Mouse (Mus musculus) liver, postnatal 0 days (tissue): ENCODE data around the gene Slc16a12. TPM values are rescaled to one million over a fixed set of nuclear protein-coding genes. Genes with fewer than 3 reads are reported as not detected.

Experiments used
- ATAC-seq: fragments of 200-750 bp; cut with Nextera tagmentation; 2 replicates; pipeline ENCODE4 v1.8.0; 2017; ENCODE audit warnings: mild to moderate bottlenecking, moderate library complexity
- DNase-seq: peaks from one replicate; pipeline ENCODE4 v3.0.0-alpha.2; 2016
- H3K27ac ChIP-seq: fragments of 300-500 bp; sonication (generic); 2 replicates; pipeline ENCODE4 v1.5.1; 2014; ENCODE audit warnings: antibody characterized with exemption, moderate library complexity, mild to moderate bottlenecking, low read depth
- H3K27me3 ChIP-seq: fragments of 300-500 bp; sonication (generic); 2 replicates; pipeline ENCODE4 v1.6.1; 2014; ENCODE audit warnings: low read length, control low read depth, mixed read lengths; ENCODE audit not compliant: insufficient read depth
- H3K36me3 ChIP-seq: fragments of 300-500 bp; sonication (generic); replicated peaks from 2 replicates; pipeline ENCODE4 v1.6.1; 2014; ENCODE audit warnings: mild to moderate bottlenecking, control low read depth, low read length, moderate library complexity, mixed read lengths; ENCODE audit not compliant: insufficient read depth
- H3K4me1 ChIP-seq: fragments of 300-500 bp; sonication (generic); 2 replicates; pipeline ENCODE4 v1.6.1; 2014; ENCODE audit warnings: antibody characterized with exemption, mild to moderate bottlenecking, control low read depth; ENCODE audit not compliant: insufficient read depth
- H3K4me2 ChIP-seq: fragments of 300-500 bp; sonication (generic); 2 replicates; pipeline ENCODE4 v1.6.1; 2014; ENCODE audit warnings: low read depth, mild to moderate bottlenecking, low read length, moderate library complexity, mixed read lengths
- H3K4me3 ChIP-seq: fragments of 300-500 bp; sonication (generic); 2 replicates; pipeline ENCODE4 v1.5.1; 2014; ENCODE audit warnings: low read depth, low read length
- H3K9ac ChIP-seq: fragments of 300-500 bp; sonication (generic); replicated peaks from 2 replicates; pipeline ENCODE4 v1.6.1; 2014; ENCODE audit warnings: mild to moderate bottlenecking, moderate library complexity
- H3K9me3 ChIP-seq: fragments of 300-500 bp; sonication (generic); 2 replicates; pipeline ENCODE4 v1.6.1; 2016; ENCODE audit warnings: mild to moderate bottlenecking, control low read depth, low read length, mixed read lengths
- CTCF ChIP-seq: sonication (generic); IDR thresholded peaks from 2 replicates; pipeline ENCODE4 v1.5.1; 2016; ENCODE audit warnings: antibody characterized with exemption, low read depth
- EP300 ChIP-seq: IDR thresholded peaks from 2 replicates; pipeline ENCODE4 v1.6.1; 2016; ENCODE audit warnings: antibody characterized with exemption, low read depth, mild to moderate bottlenecking
- WGBS: fragments of 180-500 bp; shearing (Covaris S2); extraction: QIAGEN DNeasy Blood & Tissue Kit; methylation state at CpG from one replicate; pipeline ENCODE4 v1.1.7; 2014; ENCODE audit not compliant: insufficient replicate concordance; 5-methylcytosine and 5-hydroxymethylcytosine counted together
- polyA plus RNA-seq: library from polyadenylated mRNA; unstranded; fragments of >200 nt; fragmentation: Nextera tagmentation; extraction: Ambion mirVana; gene quantifications from 2 replicates; pipeline ENCODE4 v1.2.1, GENCODE M21; 2015

The Slc16a12 gene
- polyA plus RNA-seq, 1 experiment from 2014 or later: 22.6 TPM

DNA sequence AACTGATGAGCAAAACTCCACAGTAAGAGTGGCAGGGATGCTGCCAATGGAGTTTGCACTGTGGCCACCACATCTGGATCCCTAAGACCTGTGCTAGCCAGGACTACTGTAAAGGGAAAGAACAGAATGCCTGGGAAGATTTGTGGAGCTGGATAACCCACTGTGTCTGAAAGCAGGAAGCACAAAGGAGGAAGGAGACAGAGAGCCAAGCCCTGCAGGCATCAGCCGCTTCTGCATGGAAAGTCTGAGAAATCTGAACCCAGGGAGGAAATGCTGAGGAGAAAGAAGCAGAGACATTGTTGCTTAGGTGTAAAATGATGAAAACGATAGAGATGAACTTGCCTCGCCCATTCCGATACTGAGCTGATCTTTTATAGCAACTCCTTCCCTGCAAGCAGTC is 22.5 kb downstream of the Slc16a12 start:
- WGBS: 70% methylated on average over 4 of the region's 4 CpGs
- DNase-seq: no peak

GRCm38 (mm10) chr19:34722541-34722940 is 24.5 kb downstream of the Slc16a12 start:
- no peaks in the 10 kb centered on the region; the same call in 1 of the 2 replicates for H3K9me3 ChIP-seq
- H3K27me3 ChIP-seq: no peaks in the 10 kb centered on the region
- H3K4me2 ChIP-seq: no peak overlapping the region
- DNase-seq: no peak
- TF ChIP-seq EP300 (no peak), CTCF (no peak)
- no peak overlapping the region for H3K9ac ChIP-seq
- H3K36me3 ChIP-seq: no peaks in the 10 kb centered on the region
- 63% methylated on average over 3 of the region's 3 CpGs for WGBS
- peaks cover 12% of the 10 kb centered on the region; the same call in 1 of the 2 replicates for H3K4me1 ChIP-seq
- no peak overlapping the region for H3K4me3 ChIP-seq
- no peak overlapping the region for H3K27ac ChIP-seq
- no peak for ATAC-seq

More for the DNA sequence above, 22.5 kb downstream of the Slc16a12 start:
- Histone ChIP-seq H3K9me3 (no peaks in the 10 kb centered on the region; the same call in 1 of the 2 replicates), H3K4me3 (no peak overlapping the region), H3K4me2 (no peak overlapping the region), H3K9ac (no peak overlapping the region), H3K36me3 (no peaks in the 10 kb centered on the region), H3K27ac (0 out of 2 replicates have a peak overlapping the region, but pooled peaks have one; percentile 22), H3K27me3 (no peaks in the 10 kb centered on the region), H3K4me1 (peaks cover 10% of the 10 kb centered on the region; the same call in 1 of the 2 replicates)
- ATAC-seq: no peak
- no peak for TF ChIP-seq CTCF
- no peak for TF ChIP-seq EP300

DNA sequence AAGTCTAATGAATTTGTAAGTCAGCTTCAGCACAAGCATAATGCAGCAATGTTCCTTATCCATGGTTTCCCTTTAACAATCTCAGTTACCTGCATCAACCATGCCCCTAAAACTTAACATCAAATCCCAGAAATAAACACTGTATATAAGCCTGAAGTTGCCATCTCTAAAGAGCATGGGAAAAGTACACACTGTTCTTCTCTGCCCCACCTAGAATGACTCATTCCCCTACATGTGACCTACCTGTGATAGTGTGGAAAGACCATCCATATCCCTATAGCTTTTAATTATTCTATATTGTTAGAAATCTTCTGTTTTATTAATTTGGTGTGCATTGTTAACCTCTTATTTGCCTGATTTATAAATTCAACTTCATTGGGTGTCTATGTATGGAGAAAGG is 27.0 kb downstream of the Slc16a12 start:
- ATAC-seq: no peak
- H3K4me3 ChIP-seq: no peak overlapping the region
- H3K9me3 ChIP-seq: no peaks in the 10 kb centered on the region
- no peak overlapping the region for H3K9ac ChIP-seq
- no peak overlapping the region for H3K27ac ChIP-seq
- peaks cover 12% of the 10 kb centered on the region; the same call in 1 of the 2 replicates for H3K4me1 ChIP-seq
- H3K27me3 ChIP-seq: no peaks in the 10 kb centered on the region
- TF ChIP-seq CTCF (no peak), EP300 (no peak)
- H3K36me3 ChIP-seq: no peaks in the 10 kb centered on the region
- H3K4me2 ChIP-seq: no peak overlapping the region
- no peak for DNase-seq

DNA sequence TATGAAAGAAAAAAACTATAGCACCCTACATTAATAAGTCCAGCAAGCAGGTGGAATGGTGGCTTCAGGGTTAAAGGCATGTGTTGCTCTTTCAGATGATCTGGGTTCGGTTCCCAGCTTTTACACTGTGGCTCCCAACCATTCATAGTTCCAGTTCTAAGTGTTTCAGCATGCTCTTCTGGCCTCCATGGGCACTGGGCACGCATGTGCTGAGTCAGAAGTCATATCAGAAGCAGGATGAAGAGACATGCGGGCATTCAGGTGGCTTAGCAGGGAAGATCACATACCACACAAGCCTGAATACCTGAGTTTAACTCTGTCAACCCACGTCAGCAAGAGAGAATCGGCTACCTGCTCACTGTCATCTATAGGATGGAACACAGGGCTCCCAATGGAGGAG is 28.1 kb downstream of the Slc16a12 start:
- H3K27me3 ChIP-seq: no peaks in the 10 kb centered on the region
- H3K4me1 ChIP-seq: peaks cover 12% of the 10 kb centered on the region; the same call in 1 of the 2 replicates
- no peak for DNase-seq
- TF ChIP-seq EP300 (no peak), CTCF (no peak)
- no peak overlapping the region for H3K9ac ChIP-seq
- peak overlapping the region; percentile 53; the same call in 1 of the 2 replicates for H3K27ac ChIP-seq
- WGBS: 72% methylated on average over 5 of the region's 5 CpGs
- H3K4me2 ChIP-seq: no peak overlapping the region
- no peak overlapping the region for H3K4me3 ChIP-seq
- no peaks in the 10 kb centered on the region for H3K9me3 ChIP-seq
- ATAC-seq: no peak
- no peaks in the 10 kb centered on the region for H3K36me3 ChIP-seq

DNA sequence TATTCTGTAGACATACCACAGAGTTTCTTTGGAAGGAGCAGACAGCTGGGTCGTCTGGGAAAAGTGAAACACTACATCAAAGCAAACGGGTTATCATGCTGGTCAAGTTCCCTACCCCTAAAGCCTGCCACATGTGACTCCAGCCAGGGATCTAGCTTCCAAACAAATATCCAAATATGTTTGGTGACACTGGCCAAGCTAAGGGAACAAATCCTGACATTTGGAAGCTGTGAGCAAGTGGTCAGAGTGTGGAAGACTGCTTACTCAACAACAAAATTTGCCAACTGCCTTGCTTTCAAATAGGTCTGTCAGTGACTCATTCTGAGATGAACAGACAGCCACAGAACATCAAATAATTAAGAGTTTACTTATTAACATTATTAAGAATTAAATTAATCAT is 28.6 kb downstream of the Slc16a12 start:
- H3K36me3 ChIP-seq: no peaks in the 10 kb centered on the region

DNA sequence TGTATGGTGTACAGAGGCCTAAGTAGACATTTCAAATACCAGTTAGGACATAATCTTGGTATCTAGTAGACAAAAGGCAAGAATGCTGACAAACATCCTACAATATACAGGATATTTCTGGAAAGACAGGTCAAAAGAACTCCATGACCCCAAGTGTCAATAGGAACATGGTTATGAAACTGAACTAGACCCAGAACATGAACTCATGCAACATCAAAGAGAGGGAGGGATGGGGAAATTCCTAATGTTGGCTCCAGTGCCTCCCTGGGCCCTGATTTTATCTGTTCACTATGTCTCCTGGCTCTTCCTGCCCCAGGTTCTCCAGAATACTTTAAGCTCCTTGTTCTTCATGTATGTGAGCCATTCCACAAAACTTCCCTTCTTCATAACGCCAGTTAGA is 31.2 kb downstream of the Slc16a12 start:
- Histone ChIP-seq H3K4me3 (no peak overlapping the region), H3K4me1 (peaks cover 15% of the 10 kb centered on the region), H3K4me2 (no peak overlapping the region), H3K36me3 (no peaks in the 10 kb centered on the region), H3K9ac (no peak overlapping the region), H3K27ac (peak overlapping the region; percentile 74), H3K27me3 (no peaks in the 10 kb centered on the region), H3K9me3 (no peaks in the 10 kb centered on the region)
- WGBS: 62% methylated on average over 1 of the region's 1 CpGs
- DNase-seq (no peak), ATAC-seq (peak; percentile 58)
- TF ChIP-seq EP300: peak; percentile 75
- no peak for TF ChIP-seq CTCF

More for the DNA sequence above, 28.6 kb downstream of the Slc16a12 start:
- no peak for TF ChIP-seq CTCF
- no peak for TF ChIP-seq EP300
- no peak overlapping the region for H3K4me2 ChIP-seq
- H3K4me1 ChIP-seq: peaks cover 12% of the 10 kb centered on the region; the same call in 1 of the 2 replicates
- no peak for DNase-seq
- H3K27ac ChIP-seq: peak overlapping the region; percentile 58
- no peaks in the 10 kb centered on the region for H3K9me3 ChIP-seq
- ATAC-seq: peak; percentile 79
- no peak overlapping the region for H3K9ac ChIP-seq
- WGBS: 54% methylated on average over 2 of the region's 2 CpGs
- no peak overlapping the region for H3K4me3 ChIP-seq
- no peaks in the 10 kb centered on the region for H3K27me3 ChIP-seq
